Mouse (Mus musculus) stomach, embryonic 14.5 days (tissue): ENCODE data around the gene Clec12a. TPM values are rescaled to one million over a fixed set of nuclear protein-coding genes. Genes with fewer than 3 reads are reported as not detected.

Experiments used
- ATAC-seq: fragments of 200-750 bp; cut with Nextera tagmentation; 2 replicates; pipeline ENCODE4 v1.8.0; 2017; ENCODE audit warnings: low read depth, moderate TSS enrichment; ENCODE audit not compliant: insufficient number of reproducible peaks, insufficient read depth, low FRiP score
- H3K27ac ChIP-seq: fragments of 300-500 bp; sonication (generic); 2 replicates; pipeline ENCODE4 v1.5.1; 2014; ENCODE audit warnings: mild to moderate bottlenecking, low read length, moderate library complexity, mixed read lengths
- H3K27me3 ChIP-seq: fragments of 300-500 bp; sonication (generic); 2 replicates; pipeline ENCODE4 v1.6.1; 2014; ENCODE audit warnings: low read length, control low read depth, mixed read lengths; ENCODE audit not compliant: control insufficient read depth, insufficient read depth
- H3K36me3 ChIP-seq: fragments of 300-500 bp; sonication (generic); 2 replicates; pipeline ENCODE4 v1.6.1; 2014; ENCODE audit warnings: mild to moderate bottlenecking, control low read depth, low read length, moderate library complexity, mixed read lengths; ENCODE audit not compliant: control insufficient read depth, insufficient read depth
- H3K4me1 ChIP-seq: fragments of 300-500 bp; sonication (generic); 2 replicates; pipeline ENCODE4 v1.6.1; 2014; ENCODE audit warnings: low read length, control low read depth, mixed read lengths; ENCODE audit not compliant: control insufficient read depth, insufficient read depth
- H3K4me2 ChIP-seq: fragments of 300-500 bp; sonication (generic); replicated peaks from 2 replicates; pipeline ENCODE4 v1.6.1; 2014; ENCODE audit warnings: low read depth, low read length, control low read depth
- H3K4me3 ChIP-seq: fragments of 300-500 bp; sonication (generic); 2 replicates; pipeline ENCODE4 v1.5.1; 2014; ENCODE audit warnings: low read depth, low read length, control low read depth
- H3K9ac ChIP-seq: fragments of 300-500 bp; sonication (generic); replicated peaks from 2 replicates; pipeline ENCODE4 v1.6.1; 2014; ENCODE audit warnings: low read depth, mild to moderate bottlenecking, control low read depth, low read length, moderate library complexity, mixed read lengths
- H3K9me3 ChIP-seq: fragments of 300-500 bp; sonication (generic); 2 replicates; pipeline ENCODE4 v1.6.1; 2016; ENCODE audit warnings: low read depth, low read length, control low read depth; ENCODE audit not compliant: control insufficient read depth
- WGBS: fragments of 180-500 bp; shearing (Covaris S2); extraction: QIAGEN DNeasy Blood & Tissue Kit; methylation state at CpG from one replicate; pipeline ENCODE4 v1.1.7; 2014; 5-methylcytosine and 5-hydroxymethylcytosine counted together
- polyA plus RNA-seq: library from polyadenylated mRNA; unstranded; fragments of >200 nt; fragmentation: Nextera tagmentation; extraction: Ambion mirVana; gene quantifications from 2 replicates; pipeline ENCODE4 v1.2.1, GENCODE M21; 2014

Gene Clec12a
- polyA plus RNA-seq, 1 experiment from 2014 or later: 1.8 TPM

GRCm38 (mm10) chr6:129383466-129383865, 41.0 kb downstream of the Clec12a start:
- Histone ChIP-seq H3K4me2 (no peak overlapping the region), H3K9ac (no peak overlapping the region), H3K36me3 (no peaks in the 10 kb centered on the region), H3K9me3 (no peaks in the 10 kb centered on the region), H3K27me3 (no peaks in the 10 kb centered on the region), H3K27ac (no peak overlapping the region), H3K4me3 (no peak overlapping the region), H3K4me1 (0 out of 2 replicates have a peak, but pooled peaks cover 3% of the 10 kb centered on the region)
- no peak for ATAC-seq
- 61% methylated on average over 3 of the region's 3 CpGs for WGBS

GRCm38 (mm10) chr6:129385000-129385399, 42.5 kb downstream of the Clec12a start:
- no peak overlapping the region for H3K9ac ChIP-seq
- no peak for ATAC-seq
- H3K36me3 ChIP-seq: no peaks in the 10 kb centered on the region
- 76% methylated on average over 4 of the region's 4 CpGs for WGBS
- H3K4me3 ChIP-seq: no peak overlapping the region
- H3K4me2 ChIP-seq: no peak overlapping the region
- 0 out of 2 replicates have a peak, but pooled peaks cover 3% of the 10 kb centered on the region for H3K4me1 ChIP-seq
- no peaks in the 10 kb centered on the region for H3K27me3 ChIP-seq
- no peaks in the 10 kb centered on the region for H3K9me3 ChIP-seq
- H3K27ac ChIP-seq: no peak overlapping the region

- no peak for ATAC-seq
- no peak within 1 kb of the TSS for H3K4me2 ChIP-seq
- no peaks in the 10 kb centered on the region for H3K36me3 ChIP-seq
- H3K4me3 ChIP-seq: no peak within 1 kb of the TSS
- WGBS: 73% methylated on average over 2 of the region's 2 CpGs
- 0 out of 2 replicates have a peak, but pooled peaks cover 3% of the 10 kb centered on the region for H3K4me1 ChIP-seq
- H3K9ac ChIP-seq: no peak within 1 kb of the TSS
- H3K27me3 ChIP-seq: no peaks in the 10 kb centered on the region
- H3K9me3 ChIP-seq: no peaks in the 10 kb centered on the region
- no peak within 1 kb of the TSS for H3K27ac ChIP-seq
These were observed 43.3 kb downstream of the Clec12a start, which contains the start of gene Clec12b for GRCm38 (mm10) chr6:129385774-129386173. Gene Clec12b, minus strand, starts transcription at chr6:129385874.

- Histone ChIP-seq H3K4me3 (no peak overlapping the region), H3K27me3 (no peaks in the 10 kb centered on the region), H3K4me1 (no peaks in the 10 kb centered on the region), H3K36me3 (no peaks in the 10 kb centered on the region), H3K9me3 (no peaks in the 10 kb centered on the region), H3K27ac (no peak overlapping the region), H3K4me2 (no peak overlapping the region), H3K9ac (no peak overlapping the region)
- 29% methylated on average over 2 of the region's 2 CpGs for WGBS
- ATAC-seq: no peak
These were observed 50.7 kb downstream of the Clec12a start for GRCm38 (mm10) chr6:129393087-129393720.

- no peak overlapping the region for H3K27ac ChIP-seq
- no peaks in the 10 kb centered on the region for H3K36me3 ChIP-seq
- H3K27me3 ChIP-seq: no peaks in the 10 kb centered on the region
- no peak overlapping the region for H3K4me2 ChIP-seq
- ATAC-seq: no peak
- H3K9me3 ChIP-seq: no peaks in the 10 kb centered on the region
- 66% methylated on average over 6 of the region's 6 CpGs for WGBS
- no peak overlapping the region for H3K9ac ChIP-seq
- H3K4me1 ChIP-seq: no peaks in the 10 kb centered on the region
- no peak overlapping the region for H3K4me3 ChIP-seq
These were observed 51.2 kb downstream of the Clec12a start for GRCm38 (mm10) chr6:129393732-129394131.

GRCm38 (mm10) chr6:129396997-129397396, 54.5 kb downstream of the Clec12a start, which contains the start of gene Clec1b:
Gene Clec1b, plus strand, starts transcription at chr6:129397297.
- no peaks in the 10 kb centered on the region for H3K36me3 ChIP-seq
- no peak for ATAC-seq
- no peaks in the 10 kb centered on the region for H3K9me3 ChIP-seq
- no peak within 1 kb of the TSS for H3K4me3 ChIP-seq
- H3K4me2 ChIP-seq: no peak within 1 kb of the TSS
- H3K27ac ChIP-seq: no peak within 1 kb of the TSS
- 82% methylated on average over 8 of the region's 8 CpGs for WGBS
- no peaks in the 10 kb centered on the region for H3K27me3 ChIP-seq
- no peak within 1 kb of the TSS for H3K9ac ChIP-seq
- H3K4me1 ChIP-seq: no peaks in the 10 kb centered on the region

- no peak overlapping the region for H3K4me2 ChIP-seq
- WGBS: 49% methylated on average over 6 of the region's 6 CpGs
- ATAC-seq: no peak
These were observed 57.5 kb downstream of the Clec12a start for GRCm38 (mm10) chr6:129399945-129400344.

GRCm38 (mm10) chr6:129402404-129402803, 59.9 kb downstream of the Clec12a start:
- Histone ChIP-seq H3K4me1 (no peaks in the 10 kb centered on the region), H3K4me3 (no peak overlapping the region), H3K27me3 (no peaks in the 10 kb centered on the region), H3K27ac (no peak overlapping the region), H3K36me3 (no peaks in the 10 kb centered on the region), H3K9me3 (no peaks in the 10 kb centered on the region), H3K4me2 (no peak overlapping the region), H3K9ac (no peak overlapping the region)
- no peak for ATAC-seq
- WGBS: 92% methylated on average over 2 of the region's 2 CpGs

More at GRCm38 (mm10) chr6:129399945-129400344, 57.5 kb downstream of the Clec12a start:
- H3K4me1 ChIP-seq: no peaks in the 10 kb centered on the region
- no peaks in the 10 kb centered on the region for H3K36me3 ChIP-seq
- no peak overlapping the region for H3K9ac ChIP-seq
- H3K9me3 ChIP-seq: no peaks in the 10 kb centered on the region
- H3K27me3 ChIP-seq: no peaks in the 10 kb centered on the region
- H3K27ac ChIP-seq: no peak overlapping the region
- H3K4me3 ChIP-seq: no peak overlapping the region

- WGBS: 73% methylated on average over 6 of the region's 6 CpGs
- Histone ChIP-seq H3K4me2 (no peak overlapping the region), H3K4me1 (no peaks in the 10 kb centered on the region), H3K36me3 (no peaks in the 10 kb centered on the region), H3K4me3 (no peak overlapping the region), H3K9ac (no peak overlapping the region), H3K27me3 (no peaks in the 10 kb centered on the region), H3K9me3 (no peaks in the 10 kb centered on the region), H3K27ac (no peak overlapping the region)
- ATAC-seq: no peak
These were observed 60.9 kb downstream of the Clec12a start for GRCm38 (mm10) chr6:129403391-129403790.
